Comparison of ENCODE assay signal across 9 mouse cellular contexts in genomic region chr17:25813471-25813870, GRCm38 (mm10). TPM values are rescaled to one million over a fixed set of nuclear protein-coding genes. Genes with fewer than 3 reads are reported as not detected.
DNase-seq lines count a peak whose midpoint lies in the region; ATAC-seq and TF ChIP-seq lines count a peak whose summit lies in the region.
"Had no signal": no experiment of that assay in that cellular context is flagged by ENCODE, and none has a peak within 500 bp of the region (broad histone marks: within the 10 kb centered on the region; RNA-seq: fewer than 3 reads in every experiment).

No protein-coding gene starts in this region.

- no peaks in the 10 kb centered on the region for H3K9me3 ChIP-seq in intestine, postnatal 0 days (ENCODE audit: control insufficient read depth)
- no peaks in the 10 kb centered on the region for H3K9me3 ChIP-seq in midbrain, embryonic 15.5 days
- H3K9me3 ChIP-seq: megakaryocyte, embryonic 14.5 days had no signal

- no peak overlapping the region for H3K4me3 ChIP-seq in intestine, postnatal 0 days (ENCODE audit: low read depth, low read length)
- no peak overlapping the region for H3K4me3 ChIP-seq in midbrain, embryonic 15.5 days
- H3K4me3 ChIP-seq: megakaryocyte, embryonic 14.5 days had no signal

- H3K27ac ChIP-seq in intestine, postnatal 0 days (ENCODE audit: low read depth, low read length), result no peak overlapping the region
- no peak overlapping the region for H3K27ac ChIP-seq in midbrain, embryonic 15.5 days

- intact Hi-C loops in left cerebral cortex, postnatal 4 days (cut with DNase I), result no loop called here

- H3K4me2 ChIP-seq in intestine, postnatal 0 days (replicated peaks; ENCODE audit: low read depth), result 0 out of 2 replicates have a peak overlapping the region, but pooled peaks have one; percentile 13
- peak overlapping the region; percentile 30 for H3K4me2 ChIP-seq in midbrain, embryonic 15.5 days

- 1% methylated on average over 20 of the region's 20 CpGs for WGBS in intestine, postnatal 0 days
- 1% methylated on average over 20 of the region's 20 CpGs for WGBS in midbrain, embryonic 15.5 days

- no peak overlapping the region for H3K9ac ChIP-seq in intestine, postnatal 0 days (ENCODE audit: low read depth, low read length)
- peak overlapping the region; percentile 23 for H3K9ac ChIP-seq in midbrain, embryonic 15.5 days

- no peaks in the 10 kb centered on the region for H3K36me3 ChIP-seq in intestine, postnatal 0 days (ENCODE audit: control insufficient read depth, insufficient read depth)
- H3K36me3 ChIP-seq in midbrain, embryonic 15.5 days (replicated peaks), result peaks cover 12% of the 10 kb centered on the region

- peaks cover 39% of the 10 kb centered on the region for H3K27me3 ChIP-seq in intestine, postnatal 0 days (replicated peaks; ENCODE audit: control insufficient read depth, insufficient read depth, low read length)
- peaks cover 10% of the 10 kb centered on the region for H3K27me3 ChIP-seq in midbrain, embryonic 15.5 days (replicated peaks)

- no peaks in the 10 kb centered on the region; the same call in 1 of the 2 replicates for H3K4me1 ChIP-seq in intestine, postnatal 0 days (replicated peaks; ENCODE audit: control insufficient read depth, insufficient read depth, low read length)
- peaks cover 38% of the 10 kb centered on the region for H3K4me1 ChIP-seq in midbrain, embryonic 15.5 days

- peak; percentile 81 for DNase-seq in layer of hippocampus, adult 11-12 months (ENCODE audit: low spot score)
- no peak for DNase-seq in layer of hippocampus, adult 9-10 months (ENCODE audit: low spot score)
- DNase-seq in cerebellum, postnatal 10 days, result peak; percentile 72 to 73
- peak; percentile 65 to 74 for DNase-seq in frontal cortex, postnatal 25 days (ENCODE audit: low spot score in 2 of 2)
- peak; percentile 70 for DNase-seq in left cerebral cortex, postnatal 4 days
- peak; percentile 78 to 94 for DNase-seq in spleen, postnatal 4 days (ENCODE audit: low spot score in 2 of 2)

- peak; percentile 81 for TF ChIP-seq CTCF in intestine, postnatal 0 days (IDR thresholded peaks at IDR 0.05; ENCODE audit: low read depth)

- ATAC-seq in intestine, postnatal 0 days, result 0 out of 2 replicates have a peak, but pooled peaks have one; percentile 29
- ATAC-seq in midbrain, embryonic 15.5 days (replicated peaks), result no peak

RNA-seq across cellular contexts. Expression of gene Fbxl16, which starts 4.6 kb away (rescaled TPM):
- 1.1 and 1.5 TPM in 2 replicates for polyA plus RNA-seq in intestine, postnatal 0 days (2015; fragmentation: Nextera tagmentation; extraction: Ambion mirVana)
- total RNA-seq in left cerebral cortex, postnatal 4 days (2021), result 100 to 1,000 TPM; 130 to 132 TPM
- polyA plus RNA-seq in midbrain, embryonic 15.5 days (2015; fragmentation: Nextera tagmentation; extraction: Ambion mirVana), result 50.8 and 50.9 TPM in 2 replicates

RNA-seq across cellular contexts. Expression of gene Wdr24, which starts 10.0 kb away (rescaled TPM):
- polyA plus RNA-seq in intestine, postnatal 0 days (2015; fragmentation: Nextera tagmentation; extraction: Ambion mirVana), result 9.6 and 10.2 TPM in 2 replicates
- total RNA-seq in left cerebral cortex, postnatal 4 days (2021), result 10 to 100 TPM; 25.2 to 26.5 TPM
- polyA plus RNA-seq in midbrain, embryonic 15.5 days (2015; fragmentation: Nextera tagmentation; extraction: Ambion mirVana), result 35.2 and 36.7 TPM in 2 replicates

RNA-seq across cellular contexts. Expression of gene Jmjd8, which starts 15.2 kb away (rescaled TPM):
- 22.7 and 23.0 TPM in 2 replicates for polyA plus RNA-seq in intestine, postnatal 0 days (2015; fragmentation: Nextera tagmentation; extraction: Ambion mirVana)
- 10 to 100 TPM; 54.8 to 55.1 TPM for total RNA-seq in left cerebral cortex, postnatal 4 days (2021)
- 61.9 and 63.0 TPM in 2 replicates for polyA plus RNA-seq in midbrain, embryonic 15.5 days (2015; fragmentation: Nextera tagmentation; extraction: Ambion mirVana)

RNA-seq across cellular contexts. Expression of gene Metrn, which starts 16.5 kb away (rescaled TPM):
- 21.4 and 23.5 TPM in 2 replicates for polyA plus RNA-seq in intestine, postnatal 0 days (2015; fragmentation: Nextera tagmentation; extraction: Ambion mirVana)
- total RNA-seq in left cerebral cortex, postnatal 4 days (2021), result 10 to 100 TPM; 45.8 to 56.7 TPM
- 32.6 and 36.3 TPM in 2 replicates for polyA plus RNA-seq in midbrain, embryonic 15.5 days (2015; fragmentation: Nextera tagmentation; extraction: Ambion mirVana)

RNA-seq across cellular contexts. Expression of gene AC134908.4, which starts 18.0 kb away (rescaled TPM):
- not detected in 2 replicates for polyA plus RNA-seq in intestine, postnatal 0 days (2015; fragmentation: Nextera tagmentation; extraction: Ambion mirVana)
- total RNA-seq in left cerebral cortex, postnatal 4 days (2021), result not detected
- 1.3 TPM in 1 of 2 replicates, not detected in the other for polyA plus RNA-seq in midbrain, embryonic 15.5 days (2015; fragmentation: Nextera tagmentation; extraction: Ambion mirVana)

Comparison
In these comparisons a context has a peak if more than half of its experiments do, and no peak if none do; other contexts are left out.
1. RNA of gene Fbxl16, which starts 4.6 kb away (polyA plus RNA-seq): 50.8 to 50.9 TPM in midbrain, embryonic 15.5 days; 1.1 to 1.5 TPM in intestine, postnatal 0 days; every median in the first group is over 10 times any median in the second.